Mouse (Mus musculus) liver, postnatal 0 days (tissue): ENCODE results near the gene Ttc28. TPM values are rescaled to one million over a fixed set of nuclear protein-coding genes. Genes with fewer than 3 reads are reported as not detected.

Source experiments
- ATAC-seq: fragments of 200-750 bp; cut with Nextera tagmentation; 2 replicates; pipeline ENCODE4 v1.8.0; 2017; ENCODE audit warnings: mild to moderate bottlenecking, moderate library complexity
- DNase-seq: peaks from one replicate; pipeline ENCODE4 v3.0.0-alpha.2; 2016
- H3K27ac ChIP-seq: fragments of 300-500 bp; sonication (generic); 2 replicates; pipeline ENCODE4 v1.5.1; 2014; ENCODE audit warnings: antibody characterized with exemption, moderate library complexity, mild to moderate bottlenecking, low read depth
- H3K27me3 ChIP-seq: fragments of 300-500 bp; sonication (generic); 2 replicates; pipeline ENCODE4 v1.6.1; 2014; ENCODE audit warnings: low read length, control low read depth, mixed read lengths; ENCODE audit not compliant: insufficient read depth
- H3K36me3 ChIP-seq: fragments of 300-500 bp; sonication (generic); replicated peaks from 2 replicates; pipeline ENCODE4 v1.6.1; 2014; ENCODE audit warnings: mild to moderate bottlenecking, control low read depth, low read length, moderate library complexity, mixed read lengths; ENCODE audit not compliant: insufficient read depth
- H3K4me1 ChIP-seq: fragments of 300-500 bp; sonication (generic); 2 replicates; pipeline ENCODE4 v1.6.1; 2014; ENCODE audit warnings: antibody characterized with exemption, mild to moderate bottlenecking, control low read depth; ENCODE audit not compliant: insufficient read depth
- H3K4me2 ChIP-seq: fragments of 300-500 bp; sonication (generic); 2 replicates; pipeline ENCODE4 v1.6.1; 2014; ENCODE audit warnings: low read depth, mild to moderate bottlenecking, low read length, moderate library complexity, mixed read lengths
- H3K4me3 ChIP-seq: fragments of 300-500 bp; sonication (generic); 2 replicates; pipeline ENCODE4 v1.5.1; 2014; ENCODE audit warnings: low read depth, low read length
- H3K9ac ChIP-seq: fragments of 300-500 bp; sonication (generic); replicated peaks from 2 replicates; pipeline ENCODE4 v1.6.1; 2014; ENCODE audit warnings: mild to moderate bottlenecking, moderate library complexity
- H3K9me3 ChIP-seq: fragments of 300-500 bp; sonication (generic); 2 replicates; pipeline ENCODE4 v1.6.1; 2016; ENCODE audit warnings: mild to moderate bottlenecking, control low read depth, low read length, mixed read lengths
- CTCF ChIP-seq: sonication (generic); IDR thresholded peaks from 2 replicates; pipeline ENCODE4 v1.5.1; 2016; ENCODE audit warnings: antibody characterized with exemption, low read depth
- EP300 ChIP-seq: IDR thresholded peaks from 2 replicates; pipeline ENCODE4 v1.6.1; 2016; ENCODE audit warnings: antibody characterized with exemption, low read depth, mild to moderate bottlenecking
- WGBS: fragments of 180-500 bp; shearing (Covaris S2); extraction: QIAGEN DNeasy Blood & Tissue Kit; methylation state at CpG from one replicate; pipeline ENCODE4 v1.1.7; 2014; ENCODE audit not compliant: insufficient replicate concordance; 5-methylcytosine and 5-hydroxymethylcytosine counted together
- polyA plus RNA-seq: library from polyadenylated mRNA; unstranded; fragments of >200 nt; fragmentation: Nextera tagmentation; extraction: Ambion mirVana; gene quantifications from 2 replicates; pipeline ENCODE4 v1.2.1, GENCODE M21; 2015

Gene Ttc28
- polyA plus RNA-seq, 1 experiment from 2014 or later, result 0.73 TPM

GRCm38 (mm10) chr5:110948476-110949399, 69.1 kb downstream of the Ttc28 start:
- Histone ChIP-seq H3K4me3 (no peak overlapping the region), H3K27me3 (no peaks in the 10 kb centered on the region), H3K9me3 (no peaks in the 10 kb centered on the region), H3K9ac (no peak overlapping the region), H3K4me1 (no peaks in the 10 kb centered on the region), H3K36me3 (no peaks in the 10 kb centered on the region), H3K4me2 (no peak overlapping the region), H3K27ac (no peak overlapping the region)
- DNase-seq, result no peak
- no peak for TF ChIP-seq EP300
- no peak for TF ChIP-seq CTCF
- WGBS, result 72% methylated on average over 12 of the region's 12 CpGs
- no peak for ATAC-seq

DNA sequence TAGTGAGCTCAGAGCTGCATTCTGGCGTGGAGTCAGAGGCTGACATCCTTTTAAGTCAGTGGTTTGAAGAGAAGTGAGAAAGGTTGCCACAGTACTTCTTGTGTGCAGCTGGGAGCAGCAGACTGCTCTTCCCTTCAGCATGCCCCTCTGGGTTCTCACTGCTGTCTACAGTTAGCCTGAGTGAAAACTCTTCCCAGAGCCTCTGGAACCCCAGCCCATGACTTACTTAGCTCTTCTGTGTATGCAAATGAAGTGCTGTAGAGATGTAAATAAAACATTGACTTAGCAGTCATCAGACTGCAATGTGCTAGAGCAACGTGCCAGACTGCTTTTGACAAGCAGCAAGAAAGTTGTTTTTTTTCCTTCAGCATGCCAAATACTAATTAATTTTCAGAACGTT, 70.2 kb downstream of the Ttc28 start:
- Histone ChIP-seq H3K36me3 (no peaks in the 10 kb centered on the region), H3K9me3 (no peaks in the 10 kb centered on the region), H3K27me3 (no peaks in the 10 kb centered on the region), H3K27ac (no peak overlapping the region), H3K4me2 (no peak overlapping the region), H3K4me3 (no peak overlapping the region), H3K9ac (no peak overlapping the region), H3K4me1 (no peaks in the 10 kb centered on the region)
- ATAC-seq, result no peak
- DNase-seq, result no peak
- 62% methylated on average over 3 of the region's 3 CpGs for WGBS
- no peak for TF ChIP-seq CTCF
- no peak for TF ChIP-seq EP300

GRCm38 (mm10) chr5:110958196-110958595, 78.6 kb downstream of the Ttc28 start:
- H3K27ac ChIP-seq, result no peak overlapping the region
- H3K4me3 ChIP-seq, result no peak overlapping the region
- no peaks in the 10 kb centered on the region for H3K27me3 ChIP-seq
- WGBS, result 81% methylated on average over 4 of the region's 4 CpGs
- DNase-seq (no peak), ATAC-seq (no peak)
- H3K4me1 ChIP-seq, result no peaks in the 10 kb centered on the region
- no peak for TF ChIP-seq EP300
- TF ChIP-seq CTCF, result no peak
- no peaks in the 10 kb centered on the region for H3K36me3 ChIP-seq
- no peak overlapping the region for H3K4me2 ChIP-seq
- no peaks in the 10 kb centered on the region for H3K9me3 ChIP-seq
- H3K9ac ChIP-seq, result no peak overlapping the region

- H3K9me3 ChIP-seq, result no peaks in the 10 kb centered on the region
- H3K27me3 ChIP-seq, result no peaks in the 10 kb centered on the region
- H3K36me3 ChIP-seq, result no peaks in the 10 kb centered on the region
- no peak overlapping the region for H3K4me2 ChIP-seq
- H3K27ac ChIP-seq, result no peak overlapping the region
- no peak for DNase-seq
- no peak for TF ChIP-seq EP300
- no peak for TF ChIP-seq CTCF
- 53% methylated on average over 4 of the region's 4 CpGs for WGBS
- ATAC-seq, result no peak
- no peaks in the 10 kb centered on the region for H3K4me1 ChIP-seq
- H3K4me3 ChIP-seq, result no peak overlapping the region
- H3K9ac ChIP-seq, result no peak overlapping the region
These were observed 80.5 kb downstream of the Ttc28 start for GRCm38 (mm10) chr5:110960067-110960466.

DNA sequence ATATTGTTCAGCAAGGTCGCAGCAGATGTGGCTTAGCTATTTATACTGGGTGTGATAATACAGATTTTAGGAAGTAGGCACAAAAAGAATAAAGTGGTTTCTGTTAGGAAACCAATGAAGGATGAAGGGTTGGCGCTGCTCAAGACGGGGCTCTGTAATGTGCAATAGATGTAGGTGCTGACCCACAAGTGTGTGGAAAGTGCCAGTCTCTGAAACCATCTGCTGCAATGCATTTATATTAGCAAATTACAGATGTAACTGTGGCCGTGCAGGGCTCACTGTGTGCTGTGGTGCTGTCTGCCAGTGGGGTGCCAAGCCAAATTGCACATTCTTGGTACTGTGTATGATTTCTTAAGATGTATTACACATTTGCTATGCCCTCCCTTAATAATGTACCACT, 81.3 kb downstream of the Ttc28 start:
- DNase-seq, result no peak
- TF ChIP-seq CTCF (no peak), EP300 (no peak)
- Histone ChIP-seq H3K27me3 (no peaks in the 10 kb centered on the region), H3K27ac (no peak overlapping the region), H3K4me2 (no peak overlapping the region), H3K9me3 (no peaks in the 10 kb centered on the region), H3K4me1 (no peaks in the 10 kb centered on the region), H3K9ac (no peak overlapping the region), H3K4me3 (no peak overlapping the region), H3K36me3 (no peaks in the 10 kb centered on the region)
- ATAC-seq, result no peak
- 48% methylated on average over 4 of the region's 4 CpGs for WGBS

- no peak overlapping the region for H3K27ac ChIP-seq
- 81% methylated on average over 11 of the region's 11 CpGs for WGBS
- no peak for DNase-seq
- H3K4me1 ChIP-seq, result no peaks in the 10 kb centered on the region; the same call in 1 of the 2 replicates
- H3K9me3 ChIP-seq, result no peaks in the 10 kb centered on the region
- H3K4me2 ChIP-seq, result no peak overlapping the region
- no peaks in the 10 kb centered on the region for H3K27me3 ChIP-seq
- no peak overlapping the region for H3K9ac ChIP-seq
- no peak for ATAC-seq
- H3K36me3 ChIP-seq, result no peaks in the 10 kb centered on the region
- no peak overlapping the region for H3K4me3 ChIP-seq
- TF ChIP-seq EP300 (no peak), CTCF (no peak)
These were observed 88.0 kb downstream of the Ttc28 start for GRCm38 (mm10) chr5:110967483-110968055.
